Mouse (Mus musculus) hindbrain, embryonic 15.5 days (tissue): ENCODE measurements at regions not wholly inside any gene's neighbourhood (a gene's known extent, or its start where the extent isn't known, plus 50 kb on each side); places are given as distances from the start of the nearest gene placed in this dataset.

ENCODE experiments used
- ATAC-seq: fragments of 200-750 bp; cut with Nextera tagmentation; 2 replicates; pipeline ENCODE4 v1.8.0; 2017; ENCODE audit warnings: low read depth, moderate number of reproducible peaks, moderate TSS enrichment; ENCODE audit not compliant: low FRiP score
- H3K27ac ChIP-seq: fragments of 300-500 bp; sonication (generic); replicated peaks from 2 replicates; pipeline ENCODE4 v1.5.1; 2015; ENCODE audit warnings: mild to moderate bottlenecking, inconsistent platforms
- H3K27me3 ChIP-seq: fragments of 300-500 bp; sonication (generic); 2 replicates; pipeline ENCODE4 v1.6.1; 2015; ENCODE audit warnings: control low read depth, inconsistent platforms
- H3K36me3 ChIP-seq: fragments of 300-500 bp; sonication (generic); 2 replicates; pipeline ENCODE4 v1.6.1; 2015; ENCODE audit warnings: control low read depth, inconsistent platforms
- H3K4me1 ChIP-seq: fragments of 300-500 bp; sonication (generic); replicated peaks from 2 replicates; pipeline ENCODE4 v1.6.1; 2015; ENCODE audit warnings: control low read depth, inconsistent platforms
- H3K4me2 ChIP-seq: fragments of 300-500 bp; sonication (generic); 2 replicates; pipeline ENCODE4 v1.6.1; 2015; ENCODE audit warnings: moderate library complexity, mild to moderate bottlenecking, inconsistent platforms
- H3K4me3 ChIP-seq: fragments of 300-500 bp; sonication (generic); 2 replicates; pipeline ENCODE4 v1.5.1; 2015; ENCODE audit warnings: mild to moderate bottlenecking, inconsistent platforms
- H3K9ac ChIP-seq: fragments of 300-500 bp; sonication (generic); 2 replicates; pipeline ENCODE4 v1.6.1; 2015; ENCODE audit warnings: inconsistent platforms
- H3K9me3 ChIP-seq: fragments of 300-500 bp; sonication (generic); 2 replicates; pipeline ENCODE4 v1.6.1; 2016; ENCODE audit warnings: control low read depth, inconsistent platforms
- WGBS: fragments of 180-500 bp; shearing (Covaris S2); methylation state at CpG from one replicate; pipeline ENCODE4 v1.1.7; 2015; 5-methylcytosine and 5-hydroxymethylcytosine counted together

GRCm38 (mm10) chr6:89042478-89043239 is 140.6 kb downstream of the Tpra1 start:
- no peak for ATAC-seq
- WGBS: 69% methylated on average over 23 of the region's 24 CpGs
- Histone ChIP-seq H3K27ac (no peak overlapping the region), H3K4me3 (no peak overlapping the region), H3K27me3 (no peaks in the 10 kb centered on the region), H3K9me3 (no peaks in the 10 kb centered on the region), H3K9ac (no peak overlapping the region), H3K4me2 (no peak overlapping the region), H3K36me3 (no peaks in the 10 kb centered on the region), H3K4me1 (0 out of 2 replicates have a peak, but pooled peaks cover 4% of the 10 kb centered on the region)

DNA sequence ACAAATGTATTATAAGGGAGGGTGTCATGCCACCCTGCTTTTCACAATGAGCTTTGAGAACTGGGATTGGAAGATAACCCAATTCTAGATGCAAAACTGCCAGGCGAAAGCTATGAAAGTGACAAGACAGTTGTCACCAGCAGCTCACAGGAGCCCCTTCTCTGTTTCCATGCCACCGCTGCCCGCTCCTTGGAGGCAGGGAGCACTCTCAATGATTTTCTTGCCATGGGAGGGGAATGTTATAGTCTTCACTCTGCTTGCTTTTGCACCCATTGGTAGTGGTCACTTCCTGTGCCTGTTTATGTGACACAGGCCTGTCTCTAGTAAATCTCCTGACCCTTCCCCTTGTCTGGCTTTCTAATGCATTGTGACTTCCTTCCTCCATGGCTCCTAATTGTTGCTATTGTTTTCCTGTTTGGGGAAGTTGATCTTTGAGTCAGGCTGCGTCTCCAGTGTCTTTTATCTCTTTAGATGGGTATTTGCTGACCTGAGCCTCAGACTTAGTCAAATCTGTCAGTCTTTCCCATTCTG is 143.4 kb downstream of the Tpra1 start:
- WGBS: 80% methylated on average over 4 of the region's 4 CpGs
- H3K4me3 ChIP-seq: no peak overlapping the region

DNA sequence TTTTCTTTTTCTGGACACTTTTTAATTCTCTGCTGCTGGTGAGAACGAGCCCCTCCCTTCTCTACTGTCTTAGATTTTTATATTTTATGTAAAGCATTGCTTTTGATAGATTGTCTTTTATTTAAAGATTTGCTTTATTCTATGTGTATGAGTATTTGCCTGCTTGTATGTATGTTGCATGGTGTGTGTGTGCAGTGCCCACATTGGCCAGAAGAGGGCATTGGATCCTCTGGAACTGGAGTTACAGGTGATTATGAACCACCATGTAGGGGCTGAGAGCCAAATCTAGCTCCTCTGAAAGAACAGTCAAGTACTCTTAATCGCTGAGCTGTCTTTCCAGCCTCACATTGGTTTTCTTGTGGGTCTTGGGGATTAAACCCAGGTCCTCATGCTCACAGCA is 144.4 kb downstream of the Tpra1 start:
- no peak for ATAC-seq
- H3K9me3 ChIP-seq: no peaks in the 10 kb centered on the region
- H3K4me2 ChIP-seq: no peak overlapping the region
- H3K36me3 ChIP-seq: no peaks in the 10 kb centered on the region
- 0 out of 2 replicates have a peak, but pooled peaks cover 6% of the 10 kb centered on the region for H3K4me1 ChIP-seq
- no peak overlapping the region for H3K9ac ChIP-seq
- no peaks in the 10 kb centered on the region for H3K27me3 ChIP-seq
- H3K27ac ChIP-seq: no peak overlapping the region
- no peak overlapping the region for H3K4me3 ChIP-seq
- WGBS: 91% methylated on average over 2 of the region's 2 CpGs

More for the DNA sequence above, 143.4 kb downstream of the Tpra1 start:
- H3K27me3 ChIP-seq: no peaks in the 10 kb centered on the region
- H3K4me2 ChIP-seq: no peak overlapping the region
- no peaks in the 10 kb centered on the region for H3K36me3 ChIP-seq
- ATAC-seq: no peak
- no peaks in the 10 kb centered on the region for H3K9me3 ChIP-seq
- H3K9ac ChIP-seq: no peak overlapping the region
- H3K4me1 ChIP-seq: 0 out of 2 replicates have a peak, but pooled peaks cover 6% of the 10 kb centered on the region
- H3K27ac ChIP-seq: no peak overlapping the region

- Histone ChIP-seq H3K36me3 (no peaks in the 10 kb centered on the region), H3K27ac (no peak overlapping the region), H3K4me3 (no peak overlapping the region), H3K9me3 (no peaks in the 10 kb centered on the region), H3K4me1 (0 out of 2 replicates have a peak, but pooled peaks cover 6% of the 10 kb centered on the region), H3K9ac (no peak overlapping the region), H3K27me3 (no peaks in the 10 kb centered on the region), H3K4me2 (no peak overlapping the region)
- 53% methylated on average over 6 of the region's 6 CpGs for WGBS
- no peak for ATAC-seq
Observed at GRCm38 (mm10) chr6:89047629-89048332, 145.7 kb downstream of the Tpra1 start.

DNA sequence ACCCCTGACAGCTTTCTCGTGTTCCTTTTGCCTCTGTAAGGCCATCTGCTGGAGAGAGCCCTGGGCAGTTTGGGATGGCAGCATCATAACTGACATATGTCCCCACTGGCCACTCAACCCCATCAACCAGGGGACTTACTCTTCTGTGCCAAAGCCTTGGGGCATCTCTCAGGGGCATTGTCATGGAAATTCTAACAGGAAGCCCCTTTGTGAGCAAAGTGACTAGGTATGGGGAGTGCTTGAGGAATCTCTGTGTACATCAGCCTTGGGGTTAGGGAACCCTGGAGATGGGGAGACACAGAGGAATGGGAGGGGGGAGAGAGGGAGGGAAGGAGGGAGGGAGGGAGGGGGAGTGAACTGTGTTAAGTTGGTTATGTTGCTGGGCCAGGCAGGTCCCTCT is 147.2 kb downstream of the Tpra1 start:
- WGBS: 52% methylated on average over 1 of the region's 1 CpGs
- Histone ChIP-seq H3K4me1 (0 out of 2 replicates have a peak, but pooled peaks cover 6% of the 10 kb centered on the region), H3K27me3 (no peaks in the 10 kb centered on the region), H3K4me2 (no peak overlapping the region), H3K36me3 (no peaks in the 10 kb centered on the region), H3K4me3 (no peak overlapping the region), H3K27ac (no peak overlapping the region), H3K9ac (no peak overlapping the region), H3K9me3 (no peaks in the 10 kb centered on the region)
- no peak for ATAC-seq

DNA sequence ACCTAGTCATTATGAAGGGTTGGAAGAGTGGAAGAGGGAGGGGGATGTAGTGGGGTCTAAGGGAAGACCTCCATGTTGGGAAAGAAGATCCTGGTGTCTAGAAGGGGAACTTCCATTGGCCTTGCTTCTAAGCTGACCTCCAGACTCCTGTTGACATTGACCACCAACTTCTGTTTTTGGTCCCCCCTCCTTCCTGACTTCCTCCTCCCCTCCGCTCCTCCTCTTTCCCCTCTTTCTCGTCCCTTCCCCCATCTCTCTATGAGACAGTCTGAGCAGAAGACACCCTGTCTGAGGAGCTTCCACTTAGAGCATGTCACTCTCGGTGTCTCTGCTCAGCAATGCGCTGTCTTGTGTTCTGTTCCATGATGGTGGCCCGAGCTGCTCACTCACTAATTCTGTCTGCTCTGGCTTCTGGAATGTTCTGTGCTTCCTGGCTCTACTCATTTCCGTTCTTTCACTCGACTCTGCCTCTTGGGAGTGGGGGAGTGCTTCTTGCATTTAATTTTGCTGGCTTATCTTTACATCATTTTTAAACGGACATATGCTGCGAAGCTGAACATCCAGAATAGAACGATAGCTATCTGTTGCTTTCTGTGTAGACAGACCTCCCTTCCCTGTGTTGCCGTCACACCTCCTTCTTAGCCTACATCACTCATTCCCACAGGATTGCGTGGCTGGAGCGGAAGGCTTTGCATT is 148.7 kb downstream of the Tpra1 start:
- no peak for ATAC-seq
- H3K4me2 ChIP-seq: no peak overlapping the region
- H3K4me3 ChIP-seq: no peak overlapping the region
- H3K27me3 ChIP-seq: no peaks in the 10 kb centered on the region
- 0 out of 2 replicates have a peak, but pooled peaks cover 6% of the 10 kb centered on the region for H3K4me1 ChIP-seq
- no peaks in the 10 kb centered on the region for H3K9me3 ChIP-seq
- no peak overlapping the region for H3K9ac ChIP-seq
- WGBS: 88% methylated on average over 13 of the region's 13 CpGs
- no peaks in the 10 kb centered on the region for H3K36me3 ChIP-seq
- no peak overlapping the region for H3K27ac ChIP-seq

GRCm38 (mm10) chr6:89052758-89053460 is 150.9 kb downstream of the Tpra1 start:
- H3K27me3 ChIP-seq: no peaks in the 10 kb centered on the region
- H3K4me2 ChIP-seq: no peak overlapping the region
- H3K4me1 ChIP-seq: 0 out of 2 replicates have a peak, but pooled peaks cover 3% of the 10 kb centered on the region
- no peak overlapping the region for H3K9ac ChIP-seq
- no peaks in the 10 kb centered on the region for H3K9me3 ChIP-seq
- ATAC-seq: no peak
- H3K4me3 ChIP-seq: no peak overlapping the region
- 86% methylated on average over 9 of the region's 9 CpGs for WGBS
- H3K27ac ChIP-seq: no peak overlapping the region
- no peaks in the 10 kb centered on the region for H3K36me3 ChIP-seq

DNA sequence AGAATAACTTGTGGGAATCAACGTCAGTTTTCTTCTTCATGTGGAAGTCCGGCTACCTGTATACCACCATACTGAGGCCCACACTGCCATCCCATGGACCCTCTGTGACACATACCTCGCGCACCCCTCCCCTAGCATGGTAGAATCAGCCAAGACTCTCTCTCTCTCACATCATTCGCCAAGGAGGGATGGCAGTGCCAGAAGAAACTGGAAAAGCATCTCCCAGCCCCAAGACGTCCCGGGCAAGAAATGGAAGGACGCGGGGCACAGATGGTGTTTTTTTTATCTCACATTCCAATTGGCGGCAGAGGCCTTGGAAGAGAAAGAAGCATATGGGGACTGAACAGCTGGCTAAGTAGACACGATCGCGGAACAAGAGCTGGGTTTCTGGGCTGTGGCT is 152.0 kb downstream of the Tpra1 start:
- no peak for ATAC-seq
- H3K36me3 ChIP-seq: no peaks in the 10 kb centered on the region

DNA sequence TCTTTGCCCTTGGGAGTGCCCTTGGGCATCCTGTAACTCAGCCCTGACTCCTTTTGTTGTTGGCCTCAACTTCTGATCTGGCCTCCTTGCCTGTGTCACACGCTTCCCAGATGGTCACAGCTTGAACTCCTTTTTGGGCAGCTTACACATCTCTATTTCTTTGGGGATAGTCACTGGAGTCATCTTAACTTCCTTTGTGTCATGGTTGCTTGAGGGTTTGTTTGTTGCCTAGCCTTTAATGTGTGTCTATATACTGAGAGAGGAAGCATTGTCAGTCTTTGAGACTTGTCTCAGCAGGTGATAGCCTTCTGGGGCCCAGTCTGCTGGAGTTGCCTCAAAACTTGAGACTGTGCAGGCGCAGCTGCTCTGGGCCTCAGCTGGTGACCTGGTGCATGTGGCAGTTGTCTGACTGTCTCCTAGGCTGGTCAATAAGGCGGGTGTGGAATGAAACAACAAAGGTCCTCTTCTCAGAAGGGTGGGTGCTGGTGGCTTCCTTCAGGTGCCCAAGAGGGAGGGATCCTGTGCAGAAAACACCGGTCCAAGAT is 157.5 kb downstream of the Tpra1 start:
- Histone ChIP-seq H3K4me3 (no peak overlapping the region), H3K9me3 (no peaks in the 10 kb centered on the region), H3K9ac (no peak overlapping the region), H3K27ac (no peak overlapping the region), H3K4me1 (no peaks in the 10 kb centered on the region), H3K4me2 (no peak overlapping the region), H3K27me3 (no peaks in the 10 kb centered on the region), H3K36me3 (no peaks in the 10 kb centered on the region)
- ATAC-seq: no peak
- WGBS: 66% methylated on average over 4 of the region's 4 CpGs

More for the DNA sequence above, 152.0 kb downstream of the Tpra1 start:
- Histone ChIP-seq H3K27ac (no peak overlapping the region), H3K4me3 (no peak overlapping the region), H3K4me2 (no peak overlapping the region), H3K27me3 (no peaks in the 10 kb centered on the region), H3K4me1 (no peaks in the 10 kb centered on the region), H3K9me3 (no peaks in the 10 kb centered on the region), H3K9ac (no peak overlapping the region)
- WGBS: 75% methylated on average over 13 of the region's 13 CpGs

GRCm38 (mm10) chr6:89064977-89065580 is 163.0 kb downstream of the Tpra1 start:
- no peak overlapping the region for H3K9ac ChIP-seq
- H3K9me3 ChIP-seq: no peaks in the 10 kb centered on the region
- no peak overlapping the region for H3K4me3 ChIP-seq
- no peak overlapping the region for H3K27ac ChIP-seq
- 84% methylated on average over 7 of the region's 7 CpGs for WGBS
- H3K4me1 ChIP-seq: peaks cover 13% of the 10 kb centered on the region
- H3K27me3 ChIP-seq: no peaks in the 10 kb centered on the region
- H3K4me2 ChIP-seq: no peak overlapping the region
- H3K36me3 ChIP-seq: no peaks in the 10 kb centered on the region
- ATAC-seq: no peak

GRCm38 (mm10) chr6:89066588-89066987 is 164.5 kb downstream of the Tpra1 start:
- no peak overlapping the region for H3K27ac ChIP-seq
- no peaks in the 10 kb centered on the region for H3K36me3 ChIP-seq
- peaks cover 13% of the 10 kb centered on the region for H3K4me1 ChIP-seq
- H3K4me3 ChIP-seq: no peak overlapping the region
- no peaks in the 10 kb centered on the region for H3K9me3 ChIP-seq
- peak; percentile 31 for ATAC-seq
- no peak overlapping the region for H3K9ac ChIP-seq
- H3K27me3 ChIP-seq: no peaks in the 10 kb centered on the region
- no peak overlapping the region for H3K4me2 ChIP-seq
- 18% methylated on average over 5 of the region's 5 CpGs for WGBS
